Mouse (Mus musculus): ENCODE results near the gene Abraxas2.

- TF ChIP-seq GATA1 (IDR thresholded peaks at IDR 0.05; ENCODE audit: borderline replicate concordance, low read length) (no peak), FLI1 (IDR thresholded peaks at IDR 0.05; ENCODE audit: low read length) (no peak)
Observed at GRCm38 (mm10) chr7:132858043-132858608, 899 bp upstream of the Abraxas2 start.
